Mouse (Mus musculus) C2C12 (cell line): ENCODE data around the gene C2cd5. TPM values are rescaled to one million over a fixed set of nuclear protein-coding genes. Genes with fewer than 3 reads are reported as not detected.

Source experiments
- H3K27me3 ChIP-seq: one replicate; pipeline ENCODE4 v1.6.1; 2011; ENCODE audit not compliant: control insufficient read depth, insufficient read depth, insufficient read length
- H3K36me3 ChIP-seq: one replicate; pipeline ENCODE4 v1.6.1; 2011; ENCODE audit not compliant: control insufficient read depth, insufficient read depth
- H3K4me3 ChIP-seq: one replicate; pipeline ENCODE4 v1.5.1; 2011; ENCODE audit warnings: mild to moderate bottlenecking, control low read depth; ENCODE audit not compliant: poor library complexity, insufficient read depth, severe bottlenecking
- H3K79me2 ChIP-seq: one replicate; pipeline ENCODE4 v1.6.1; 2011; ENCODE audit not compliant: control insufficient read depth, insufficient read depth
- H3K79me3 ChIP-seq: one replicate; pipeline ENCODE4 v1.6.1; 2011; ENCODE audit warnings: low read depth, control low read depth
- H3ac ChIP-seq: one replicate; pipeline ENCODE3; 2011; ENCODE audit warnings: low read depth; ENCODE audit not compliant: control insufficient read depth, insufficient read length
- CEBPB ChIP-seq: IDR thresholded peaks from one replicate; pipeline ENCODE4 v1.6.1; 2011; ENCODE audit warnings: low read depth, mild to moderate bottlenecking, control low read depth, moderate library complexity
- CTCF ChIP-seq: IDR thresholded peaks from one replicate; pipeline ENCODE4 v1.5.1; 2011; ENCODE audit not compliant: control insufficient read depth, insufficient read depth, insufficient read length
- FOSL1 ChIP-seq: IDR thresholded peaks from one replicate; pipeline ENCODE4 v1.8.0; 2011; ENCODE audit warnings: mild to moderate bottlenecking, low read length; ENCODE audit not compliant: poor library complexity, insufficient read depth, severe bottlenecking
- MAX ChIP-seq: IDR thresholded peaks from one replicate; pipeline ENCODE4 v1.6.1; 2011; ENCODE audit warnings: mild to moderate bottlenecking, control low read depth
- MYOD1 ChIP-seq: IDR thresholded peaks from one replicate; pipeline ENCODE4 v1.6.1; 2011; ENCODE audit warnings: low read depth; ENCODE audit not compliant: control insufficient read depth, insufficient read length
- MYOG ChIP-seq: IDR thresholded peaks from one replicate; pipeline ENCODE4 v1.6.1; 2011; ENCODE audit not compliant: control insufficient read depth, insufficient read length; ENCODE audit errors: extremely low read depth
- USF1 ChIP-seq: IDR thresholded peaks from one replicate; pipeline ENCODE4 v1.6.1; 2011; ENCODE audit warnings: low read depth, mild to moderate bottlenecking, control low read depth, moderate library complexity
- polyA plus RNA-seq: library from polyadenylated mRNA; unstranded; fragments of >200 nt; fragmentation: generic; extraction: Trizol; gene quantifications from one replicate; pipeline ENCODE4 v1.2.1, GENCODE M21; 2012; ENCODE audit warnings: missing spikeins

C2cd5 gene
- polyA plus RNA-seq, 1 experiment: 4.8 TPM

- H3ac ChIP-seq: no peak overlapping the region
Observed at GRCm38 (mm10) chr6:143070736-143071135, 29.2 kb downstream of the C2cd5 start.

GRCm38 (mm10) chr6:143070019-143070418 lies 29.9 kb downstream of the C2cd5 start:
- no peak overlapping the region for H3K4me3 ChIP-seq
- TF ChIP-seq MYOD1: no peak
- H3ac ChIP-seq: no peak overlapping the region
- no peaks in the 10 kb centered on the region for H3K27me3 ChIP-seq
- H3K79me3 ChIP-seq: no peaks in the 10 kb centered on the region
- H3K36me3 ChIP-seq: peaks cover 20% of the 10 kb centered on the region
- no peaks in the 10 kb centered on the region for H3K79me2 ChIP-seq

More at GRCm38 (mm10) chr6:143070736-143071135, 29.2 kb downstream of the C2cd5 start:
- Histone ChIP-seq H3K79me3 (no peaks in the 10 kb centered on the region), H3K79me2 (no peaks in the 10 kb centered on the region), H3K4me3 (no peak overlapping the region), H3K27me3 (no peaks in the 10 kb centered on the region), H3K36me3 (peaks cover 24% of the 10 kb centered on the region)
- TF ChIP-seq MYOD1: no peak
- TF ChIP-seq CEBPB: no peak
- no peak for TF ChIP-seq CTCF

DNA sequence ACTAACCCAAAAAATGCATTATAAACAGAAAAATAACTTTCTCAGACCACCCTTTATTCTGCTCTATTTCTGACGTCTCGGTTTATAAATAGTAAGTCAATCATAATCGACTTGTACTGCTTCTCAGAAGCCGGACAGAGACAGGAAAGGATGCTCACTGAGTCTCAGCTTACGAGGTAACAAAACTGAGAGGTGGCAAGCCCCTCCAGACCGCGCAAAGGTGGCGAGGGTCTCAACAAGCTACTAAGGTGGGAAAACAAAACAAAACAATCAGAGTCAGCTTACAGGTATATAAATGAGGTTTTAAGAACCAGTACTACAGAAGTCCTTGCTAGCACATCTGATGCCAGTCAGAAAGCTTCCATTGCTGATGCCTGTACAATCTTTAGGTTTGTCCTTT lies 30.3 kb downstream of the C2cd5 start:
- Histone ChIP-seq H3ac (no peak overlapping the region), H3K4me3 (no peak overlapping the region), H3K27me3 (no peaks in the 10 kb centered on the region), H3K79me3 (no peaks in the 10 kb centered on the region), H3K36me3 (peaks cover 17% of the 10 kb centered on the region), H3K79me2 (no peaks in the 10 kb centered on the region)
- TF ChIP-seq MYOG (no peak), FOSL1 (no peak), MAX (no peak), CEBPB (no peak), MYOD1 (no peak), USF1 (no peak), CTCF (no peak)

DNA sequence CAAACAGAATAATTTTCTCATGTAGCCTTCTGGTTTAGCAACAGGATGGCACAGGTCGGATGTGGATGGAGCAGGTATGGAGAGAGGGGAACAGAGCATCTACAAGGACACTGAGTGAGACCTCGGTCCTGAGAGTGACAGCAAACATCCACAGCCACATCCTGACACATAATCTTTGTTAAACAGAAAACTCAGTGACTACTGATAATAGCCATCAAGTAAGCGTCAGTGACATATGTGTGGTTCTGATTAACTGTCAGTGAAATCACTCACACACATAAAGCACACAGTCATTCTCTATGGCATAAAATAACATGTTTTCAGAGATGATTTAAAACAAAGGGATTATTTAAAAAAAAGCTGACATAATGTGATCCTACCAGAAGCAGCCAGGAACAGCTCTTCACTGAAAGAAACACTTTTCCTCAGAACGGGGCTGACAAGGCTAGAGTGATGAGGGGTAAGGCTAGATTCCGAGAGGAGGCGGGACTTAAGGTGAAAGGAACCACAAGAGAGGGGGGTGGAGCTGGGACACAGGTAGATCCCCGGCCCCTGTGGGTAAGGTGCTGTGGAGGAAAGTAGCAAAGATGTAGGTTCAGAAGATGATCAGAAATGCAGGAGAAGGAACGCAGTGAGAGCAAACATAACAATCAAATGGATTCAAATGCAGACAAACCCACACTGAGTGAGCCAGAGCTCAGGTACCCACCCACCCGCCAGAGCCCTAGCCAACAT lies 31.6 kb downstream of the C2cd5 start:
- Histone ChIP-seq H3ac (no peak overlapping the region), H3K4me3 (no peak overlapping the region), H3K36me3 (peaks cover 15% of the 10 kb centered on the region), H3K27me3 (no peaks in the 10 kb centered on the region), H3K79me2 (no peaks in the 10 kb centered on the region), H3K79me3 (no peaks in the 10 kb centered on the region)
- no peak for TF ChIP-seq MYOG
- TF ChIP-seq USF1: no peak
- TF ChIP-seq FOSL1: no peak
- TF ChIP-seq CEBPB: no peak
- no peak for TF ChIP-seq CTCF
- TF ChIP-seq MAX: no peak
- TF ChIP-seq MYOD1: no peak

DNA sequence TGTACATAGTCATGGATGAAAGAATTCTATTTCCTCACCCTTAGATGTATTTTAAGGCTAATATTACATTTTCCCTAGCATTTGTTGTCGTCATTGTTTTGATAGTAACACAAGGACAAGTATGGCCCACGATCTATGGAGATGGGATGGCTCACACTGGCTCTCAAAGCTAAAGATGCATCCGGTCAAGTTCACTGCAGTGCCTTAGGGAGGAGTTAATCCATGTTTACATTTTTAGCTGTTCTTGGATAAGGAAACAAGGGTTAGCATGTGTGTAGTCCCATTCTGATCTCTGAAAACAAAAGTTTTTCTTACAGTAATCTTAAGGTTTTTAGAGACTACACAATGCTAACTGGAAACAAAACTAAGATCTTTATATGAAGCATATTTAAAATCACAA lies 32.3 kb downstream of the C2cd5 start:
- no peaks in the 10 kb centered on the region for H3K27me3 ChIP-seq
- no peak overlapping the region for H3ac ChIP-seq
- H3K4me3 ChIP-seq: no peak overlapping the region
- H3K36me3 ChIP-seq: peaks cover 13% of the 10 kb centered on the region
- H3K79me2 ChIP-seq: no peaks in the 10 kb centered on the region
- no peak for TF ChIP-seq MYOG
- TF ChIP-seq MYOD1: no peak
- no peak for TF ChIP-seq CTCF
- no peak for TF ChIP-seq CEBPB
- TF ChIP-seq FOSL1: no peak
- no peaks in the 10 kb centered on the region for H3K79me3 ChIP-seq

DNA sequence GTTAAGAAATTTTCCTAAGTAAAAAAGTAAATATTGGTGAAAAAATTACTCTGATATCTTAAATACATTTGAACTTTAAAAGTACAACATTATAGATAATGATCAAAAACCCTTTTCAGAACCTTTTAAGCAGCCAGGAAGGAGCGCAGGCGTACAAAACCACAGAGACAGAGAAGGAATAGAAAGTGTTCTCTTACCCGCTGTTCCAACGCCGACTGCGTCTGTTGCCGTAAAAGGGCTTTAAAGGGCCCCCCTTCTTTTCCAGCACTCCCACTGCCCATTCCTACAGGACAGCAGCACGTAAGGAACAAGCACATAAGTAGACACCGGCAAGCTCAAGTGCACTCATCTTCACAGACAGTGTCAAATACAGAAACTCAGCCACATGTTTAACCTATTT lies 33.1 kb downstream of the C2cd5 start:
- Histone ChIP-seq H3K27me3 (no peaks in the 10 kb centered on the region), H3ac (no peak overlapping the region), H3K4me3 (no peak overlapping the region), H3K36me3 (peaks cover 7% of the 10 kb centered on the region), H3K79me3 (no peaks in the 10 kb centered on the region), H3K79me2 (no peaks in the 10 kb centered on the region)
- TF ChIP-seq CEBPB (no peak), USF1 (no peak), MYOG (no peak), FOSL1 (no peak), CTCF (no peak)
